Mouse (Mus musculus) brain, embryonic 14.5 days (tissue): ENCODE measurements at regions not wholly inside any gene's neighbourhood (a gene's known extent, or its start where the extent isn't known, plus 50 kb on each side); places are given as distances from the start of the nearest gene placed in this dataset.

Experiments
- CTCF ChIP-seq: fragments of 200-500 bp; IDR thresholded peaks from 2 replicates; pipeline ENCODE4 v1.5.1; 2012; ENCODE audit warnings: inconsistent platforms, mild to moderate bottlenecking, moderate library complexity, borderline replicate concordance; ENCODE audit not compliant: insufficient read depth, insufficient read length; ENCODE audit errors: extremely low read depth
- POLR2A ChIP-seq: fragments of 200-500 bp; IDR thresholded peaks from 2 replicates; pipeline ENCODE4 v1.6.1; 2012; ENCODE audit warnings: mild to moderate bottlenecking, inconsistent platforms, borderline replicate concordance; ENCODE audit not compliant: poor library complexity, insufficient read depth, insufficient read length, severe bottlenecking; ENCODE audit errors: extremely low read depth

- TF ChIP-seq POLR2A (no peak), CTCF (no peak)
Measured at GRCm38 (mm10) chr14:88567566-88567965, 96.4 kb upstream of the Pcdh20 start.
